Mouse (Mus musculus): ENCODE data around the gene Otof. TPM values are rescaled to one million over a fixed set of nuclear protein-coding genes. Genes with fewer than 3 reads are reported as not detected.

The Otof gene
- polyA plus RNA-seq, 1 experiment from 2014 or later = 0.30 TPM

GRCm38 (mm10) chr5:30342601-30343015 is 119.1 kb downstream of the Otof start:
- peak overlapping the region; percentile 18 for H3K4me3 ChIP-seq (replicated peaks; ENCODE audit: low read length)
- no peaks in the 10 kb centered on the region for H3K9me3 ChIP-seq (replicated peaks; ENCODE audit: control insufficient read depth, low read length)
- peak overlapping the region; percentile 46 for H3K4me2 ChIP-seq (ENCODE audit: low read depth, low read length)
- peak overlapping the region; percentile 16; the same call in 1 of the 2 replicates for H3K9ac ChIP-seq (ENCODE audit: low read length)
- no peaks in the 10 kb centered on the region for H3K36me3 ChIP-seq (ENCODE audit: control insufficient read depth, insufficient read depth, low read length)
- WGBS = 7% methylated on average over 17 of the region's 17 CpGs
- H3K27ac ChIP-seq (ENCODE audit: low read length) = no peak overlapping the region
- 0 out of 2 replicates have a peak, but pooled peaks cover 4% of the 10 kb centered on the region for H3K4me1 ChIP-seq (ENCODE audit: control insufficient read depth, insufficient read depth, low read length)
- 0 out of 2 replicates have a peak, but pooled peaks have one; percentile 12 for ATAC-seq (ENCODE audit: insufficient read depth, low FRiP score)
- no peaks in the 10 kb centered on the region for H3K27me3 ChIP-seq (ENCODE audit: control insufficient read depth, insufficient read depth, low read length)

GRCm38 (mm10) chr5:30341601-30342365 is 119.9 kb downstream of the Otof start:
- Histone ChIP-seq H3K4me2 (ENCODE audit: low read depth, low read length) (no peak overlapping the region), H3K9me3 (replicated peaks; ENCODE audit: control insufficient read depth, low read length) (no peaks in the 10 kb centered on the region), H3K4me3 (replicated peaks; ENCODE audit: low read length) (no peak overlapping the region), H3K9ac (ENCODE audit: low read length) (no peak overlapping the region), H3K27me3 (ENCODE audit: control insufficient read depth, insufficient read depth, low read length) (no peaks in the 10 kb centered on the region), H3K27ac (ENCODE audit: low read length) (no peak overlapping the region), H3K36me3 (ENCODE audit: control insufficient read depth, insufficient read depth, low read length) (no peaks in the 10 kb centered on the region), H3K4me1 (ENCODE audit: control insufficient read depth, insufficient read depth, low read length) (0 out of 2 replicates have a peak, but pooled peaks cover 4% of the 10 kb centered on the region)
- ATAC-seq (ENCODE audit: insufficient read depth, low FRiP score) = no peak
- WGBS = 76% methylated on average over 11 of the region's 11 CpGs

GRCm38 (mm10) chr5:30340815-30341214 is 120.9 kb downstream of the Otof start:
- Histone ChIP-seq H3K4me3 (replicated peaks; ENCODE audit: low read length) (no peak overlapping the region), H3K4me1 (ENCODE audit: control insufficient read depth, insufficient read depth, low read length) (0 out of 2 replicates have a peak, but pooled peaks cover 4% of the 10 kb centered on the region), H3K9me3 (replicated peaks; ENCODE audit: control insufficient read depth, low read length) (no peaks in the 10 kb centered on the region), H3K27me3 (ENCODE audit: control insufficient read depth, insufficient read depth, low read length) (no peaks in the 10 kb centered on the region), H3K4me2 (ENCODE audit: low read depth, low read length) (no peak overlapping the region), H3K9ac (ENCODE audit: low read length) (no peak overlapping the region), H3K27ac (ENCODE audit: low read length) (no peak overlapping the region), H3K36me3 (ENCODE audit: control insufficient read depth, insufficient read depth, low read length) (no peaks in the 10 kb centered on the region)
- no peak for ATAC-seq (ENCODE audit: insufficient read depth, low FRiP score)
- 79% methylated on average over 5 of the region's 5 CpGs for WGBS

Other genes with a start within 250 kb of the Otof start
- 21.4 and 26.7 TPM in 2 replicates for gene Selenoi, start 229.4 kb downstream of the Otof start, polyA plus RNA-seq (2015; fragmentation: Nextera tagmentation; extraction: Ambion mirVana)
- 0.59 and 1.4 TPM in 2 replicates for gene Drc1, start 180.5 kb downstream of the Otof start, polyA plus RNA-seq (2015; fragmentation: Nextera tagmentation; extraction: Ambion mirVana)
- not detected in 2 replicates for gene 1700001C02Rik, start 4.1 kb upstream of the Otof start, polyA plus RNA-seq (2015; fragmentation: Nextera tagmentation; extraction: Ambion mirVana)
- not detected in 2 replicates for gene Cib4, start 83.9 kb upstream of the Otof start, polyA plus RNA-seq (2015; fragmentation: Nextera tagmentation; extraction: Ambion mirVana)
- gene Kcnk3, start 126.2 kb upstream of the Otof start, polyA plus RNA-seq (2015; fragmentation: Nextera tagmentation; extraction: Ambion mirVana) = 6.6 and 7.0 TPM in 2 replicates
- 34.0 and 35.2 TPM in 2 replicates for gene Slc35f6, start 186.0 kb upstream of the Otof start, polyA plus RNA-seq (2015; fragmentation: Nextera tagmentation; extraction: Ambion mirVana)
- 161 and 175 TPM in 2 replicates for gene Cenpa, start 204.8 kb upstream of the Otof start, polyA plus RNA-seq (2015; fragmentation: Nextera tagmentation; extraction: Ambion mirVana)
- 6.8 and 7.2 TPM in 2 replicates for gene Dpysl5, start 249.6 kb upstream of the Otof start, polyA plus RNA-seq (2015; fragmentation: Nextera tagmentation; extraction: Ambion mirVana)